Mouse (Mus musculus): ENCODE data around the gene Rbfox1. TPM values are rescaled to one million over a fixed set of nuclear protein-coding genes. Genes with fewer than 3 reads are reported as not detected.

Gene Rbfox1
- polyA plus RNA-seq, 1 experiment = 1.4 TPM

DNA sequence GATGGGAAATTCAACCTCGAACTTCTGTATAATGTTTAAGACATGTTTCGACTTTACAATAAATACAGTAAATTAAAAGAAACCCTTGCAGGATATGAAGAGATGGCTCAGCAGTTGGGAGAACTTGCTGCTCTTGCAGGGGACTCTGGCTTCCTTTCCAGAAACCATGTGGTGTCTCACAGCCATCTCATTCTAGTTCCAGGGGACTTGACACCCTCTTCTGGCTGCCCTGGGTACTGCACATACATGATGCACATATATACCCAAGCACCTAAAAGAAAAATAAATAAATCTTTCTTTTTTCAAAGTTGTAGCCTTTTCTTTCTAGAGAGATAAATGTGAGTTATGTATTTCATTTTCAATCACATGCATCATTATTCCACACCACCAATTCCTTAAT is 512.5 kb downstream of the Rbfox1 start:
- no peak overlapping the region for H3K27ac ChIP-seq (ENCODE audit: insufficient read depth, low read length)
- no peaks in the 10 kb centered on the region for H3K4me1 ChIP-seq (ENCODE audit: control insufficient read depth, insufficient read depth, low read length)
- TF ChIP-seq POLR2A (IDR thresholded peaks at IDR 0.05; ENCODE audit: low read depth, low read length) = no peak
- TF ChIP-seq CTCF (IDR thresholded peaks at IDR 0.05; ENCODE audit: borderline replicate concordance, insufficient read depth, low read length) = no peak
- no peak overlapping the region for H3K4me3 ChIP-seq (ENCODE audit: insufficient read depth, low read length)

DNA sequence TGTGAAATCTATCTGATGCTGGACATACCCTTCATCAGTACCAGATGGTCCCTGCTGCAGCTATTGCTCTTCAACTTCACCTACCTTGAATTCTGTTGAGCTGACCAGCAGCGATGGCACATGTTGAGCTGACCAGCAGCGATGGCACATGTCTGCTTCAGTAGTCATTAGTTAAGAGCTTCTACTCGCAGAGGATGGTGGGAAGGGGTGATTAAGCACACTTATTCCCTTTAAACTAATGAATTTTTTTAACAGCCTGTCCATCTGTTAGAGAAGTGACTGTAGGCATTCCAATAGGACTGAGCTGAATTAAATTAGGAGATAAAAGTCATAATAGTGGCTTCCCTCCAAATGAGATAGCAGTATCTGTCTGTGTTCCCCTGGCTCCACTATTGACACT is 517.7 kb downstream of the Rbfox1 start:
- H3K4me1 ChIP-seq (ENCODE audit: control insufficient read depth, insufficient read depth, low read length) = no peaks in the 10 kb centered on the region

DNA sequence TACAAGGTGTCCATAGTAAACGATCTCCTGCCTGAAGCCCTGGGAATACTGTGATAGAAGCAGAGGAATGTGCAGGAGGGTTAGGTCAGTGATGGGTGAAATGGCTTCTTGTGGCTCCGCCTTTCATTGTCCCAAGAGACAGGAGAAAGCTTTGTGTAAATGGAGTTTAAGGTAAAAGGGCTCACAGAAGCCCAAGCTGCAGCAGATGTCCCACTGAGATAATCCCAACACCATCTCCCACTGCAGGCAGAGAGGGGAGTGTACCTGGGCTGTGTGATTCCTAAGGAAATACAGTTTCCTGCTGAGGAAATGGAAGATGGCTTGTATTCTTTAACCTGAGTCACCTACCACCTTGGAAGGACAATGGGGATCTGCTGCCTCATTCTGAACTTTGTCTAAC is 529.7 kb downstream of the Rbfox1 start:
- TF ChIP-seq CTCF (IDR thresholded peaks at IDR 0.05; ENCODE audit: borderline replicate concordance, insufficient read depth, low read length) (no peak), POLR2A (IDR thresholded peaks at IDR 0.05; ENCODE audit: low read depth, low read length) (no peak)
- Histone ChIP-seq H3K4me3 (ENCODE audit: insufficient read depth, low read length) (no peak overlapping the region), H3K4me1 (ENCODE audit: control insufficient read depth, insufficient read depth, low read length) (no peaks in the 10 kb centered on the region), H3K27ac (ENCODE audit: insufficient read depth, low read length) (no peak overlapping the region)

More for the DNA sequence above, 517.7 kb downstream of the Rbfox1 start:
- TF ChIP-seq CTCF (IDR thresholded peaks at IDR 0.05; ENCODE audit: borderline replicate concordance, insufficient read depth, low read length) (no peak), POLR2A (IDR thresholded peaks at IDR 0.05; ENCODE audit: low read depth, low read length) (no peak)
- H3K27ac ChIP-seq (ENCODE audit: insufficient read depth, low read length) = no peak overlapping the region
- no peak overlapping the region for H3K4me3 ChIP-seq (ENCODE audit: insufficient read depth, low read length)

DNA sequence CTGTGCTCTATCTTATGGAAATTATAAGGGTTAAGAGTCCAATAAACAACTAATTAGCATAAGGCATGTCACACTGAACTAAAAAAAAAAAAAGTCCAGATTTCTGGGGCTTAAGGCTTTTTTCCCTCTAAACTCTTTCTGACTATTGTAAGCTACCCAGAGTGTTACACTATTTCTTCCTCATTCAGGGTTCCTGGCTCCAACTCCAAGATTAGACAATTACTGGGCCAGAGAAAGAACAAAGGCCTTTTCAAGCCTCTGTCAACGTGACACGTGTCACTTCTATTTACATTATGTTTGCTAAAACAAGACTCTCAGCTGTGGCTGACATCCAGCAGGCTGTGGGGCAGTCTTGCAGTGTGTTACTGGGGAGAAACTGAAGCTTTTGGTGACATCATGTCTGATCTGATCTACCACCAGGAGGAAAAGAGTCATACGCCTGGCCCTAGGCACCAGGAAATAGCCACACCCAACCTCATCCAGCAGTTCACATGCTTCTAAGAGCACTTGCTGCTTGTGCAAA is 536.5 kb downstream of the Rbfox1 start:
- Histone ChIP-seq H3K27ac (ENCODE audit: insufficient read depth, low read length) (no peak overlapping the region), H3K4me1 (ENCODE audit: control insufficient read depth, insufficient read depth, low read length) (no peaks in the 10 kb centered on the region)

DNA sequence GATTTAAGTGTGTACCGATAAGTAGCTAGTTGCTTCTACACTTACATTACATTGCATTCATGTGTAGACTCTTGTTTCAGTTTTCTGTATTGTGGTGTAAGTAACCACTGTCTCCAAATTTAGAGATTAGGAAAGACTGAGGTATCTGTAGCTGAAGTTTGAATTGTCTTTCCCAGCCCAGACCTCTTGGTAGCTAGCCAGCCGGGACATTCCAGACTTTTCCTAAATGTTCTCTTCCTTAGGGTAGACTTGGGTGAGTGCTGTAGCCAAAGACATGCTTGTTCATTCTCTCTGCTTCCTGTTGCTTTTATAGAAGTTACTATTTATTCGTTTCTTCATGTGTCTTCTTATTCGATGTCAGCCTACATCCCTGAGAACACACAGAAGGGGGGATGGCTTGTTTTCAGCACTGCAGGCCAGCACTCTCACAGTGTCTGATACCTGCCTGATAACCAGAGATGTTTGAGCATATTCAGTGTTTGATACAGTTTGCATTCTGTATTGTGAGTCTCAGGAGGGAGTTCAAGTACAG is 538.8 kb downstream of the Rbfox1 start:
- Histone ChIP-seq H3K4me3 (ENCODE audit: insufficient read depth, low read length) (no peak overlapping the region), H3K4me1 (ENCODE audit: control insufficient read depth, insufficient read depth, low read length) (no peaks in the 10 kb centered on the region), H3K27ac (ENCODE audit: insufficient read depth, low read length) (no peak overlapping the region)
- TF ChIP-seq CTCF (IDR thresholded peaks at IDR 0.05; ENCODE audit: borderline replicate concordance, insufficient read depth, low read length) (no peak), POLR2A (IDR thresholded peaks at IDR 0.05; ENCODE audit: low read depth, low read length) (no peak)

More for the DNA sequence above, 536.5 kb downstream of the Rbfox1 start:
- TF ChIP-seq POLR2A (IDR thresholded peaks at IDR 0.05; ENCODE audit: low read depth, low read length) = no peak
- no peak for TF ChIP-seq CTCF (IDR thresholded peaks at IDR 0.05; ENCODE audit: borderline replicate concordance, insufficient read depth, low read length)
- H3K4me3 ChIP-seq (ENCODE audit: insufficient read depth, low read length) = no peak overlapping the region

DNA sequence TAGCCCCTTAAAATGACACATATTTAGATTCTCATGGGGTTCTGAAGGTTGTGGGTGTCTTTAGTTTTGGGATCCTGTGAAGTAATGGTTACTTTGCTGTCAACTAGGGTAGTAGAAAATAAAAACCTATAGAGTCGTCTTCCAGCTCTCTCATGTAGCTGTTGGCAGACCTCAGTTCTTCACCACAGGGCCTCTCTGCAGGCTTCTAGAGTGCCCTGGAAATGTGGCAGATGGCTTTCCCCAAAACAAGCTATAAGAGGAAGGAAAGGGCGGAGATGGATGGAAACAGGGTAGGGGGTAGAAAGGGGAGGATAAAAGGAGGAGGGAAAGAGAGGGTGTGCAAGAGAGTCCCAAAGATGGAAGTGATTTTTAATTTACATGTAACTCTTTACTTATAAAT is 539.6 kb downstream of the Rbfox1 start:
- TF ChIP-seq POLR2A (IDR thresholded peaks at IDR 0.05; ENCODE audit: low read depth, low read length) = no peak
- TF ChIP-seq CTCF (IDR thresholded peaks at IDR 0.05; ENCODE audit: borderline replicate concordance, insufficient read depth, low read length) = no peak
- no peaks in the 10 kb centered on the region for H3K4me1 ChIP-seq (ENCODE audit: control insufficient read depth, insufficient read depth, low read length)
- H3K27ac ChIP-seq (ENCODE audit: insufficient read depth, low read length) = no peak overlapping the region
- H3K4me3 ChIP-seq (ENCODE audit: insufficient read depth, low read length) = no peak overlapping the region

DNA sequence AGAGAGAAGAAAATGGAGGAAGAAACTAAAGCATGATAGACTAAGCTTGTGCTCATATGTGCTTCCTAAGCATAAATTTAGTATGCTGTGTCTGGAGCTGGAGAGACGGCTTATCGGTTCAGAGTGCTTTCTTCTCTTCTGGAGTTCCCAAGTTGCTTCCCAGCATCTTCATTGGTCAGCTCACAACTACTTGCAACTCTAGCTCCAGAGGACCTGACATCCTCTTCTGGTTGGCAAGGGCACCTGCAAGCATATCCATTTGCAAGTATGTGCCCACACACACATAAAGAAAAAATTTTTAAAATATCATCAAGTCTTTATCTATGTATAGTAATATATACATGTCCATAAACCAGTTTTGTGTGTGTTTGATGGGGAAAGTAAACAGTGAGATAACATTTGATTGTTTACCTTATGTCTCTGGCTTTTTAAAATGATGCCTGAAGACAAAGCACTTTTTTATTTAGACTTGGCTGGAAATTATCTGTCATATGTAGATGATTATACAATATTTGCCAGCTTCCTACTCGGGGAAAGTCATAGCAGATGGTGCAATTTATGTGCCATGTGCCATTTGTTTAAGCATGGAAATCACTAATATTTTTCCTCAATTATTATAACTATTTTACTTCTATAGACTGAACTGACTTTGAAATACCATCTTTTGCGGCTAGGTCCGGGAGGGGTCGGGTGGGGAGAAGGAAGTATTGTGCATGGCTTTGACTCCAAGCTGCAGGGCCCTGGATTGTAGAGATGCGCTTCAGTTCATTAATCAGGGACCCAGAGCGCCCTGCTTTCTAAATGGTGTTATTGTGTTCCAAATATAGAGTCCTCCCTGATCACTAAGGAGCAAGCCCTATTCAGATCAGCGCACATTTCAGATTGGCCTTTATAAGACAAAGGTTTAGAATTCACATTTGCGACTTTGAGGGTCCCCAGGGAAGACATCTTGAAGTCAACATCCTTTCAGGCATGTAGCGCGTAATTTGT is 542.4 kb downstream of the Rbfox1 start:
- Histone ChIP-seq H3K4me3 (ENCODE audit: insufficient read depth, low read length) (no peak overlapping the region), H3K4me1 (ENCODE audit: control insufficient read depth, insufficient read depth, low read length) (no peaks in the 10 kb centered on the region), H3K27ac (ENCODE audit: insufficient read depth, low read length) (no peak overlapping the region)
- TF ChIP-seq CTCF (IDR thresholded peaks at IDR 0.05; ENCODE audit: borderline replicate concordance, insufficient read depth, low read length) = no peak
- TF ChIP-seq POLR2A (IDR thresholded peaks at IDR 0.05; ENCODE audit: low read depth, low read length) = no peak

DNA sequence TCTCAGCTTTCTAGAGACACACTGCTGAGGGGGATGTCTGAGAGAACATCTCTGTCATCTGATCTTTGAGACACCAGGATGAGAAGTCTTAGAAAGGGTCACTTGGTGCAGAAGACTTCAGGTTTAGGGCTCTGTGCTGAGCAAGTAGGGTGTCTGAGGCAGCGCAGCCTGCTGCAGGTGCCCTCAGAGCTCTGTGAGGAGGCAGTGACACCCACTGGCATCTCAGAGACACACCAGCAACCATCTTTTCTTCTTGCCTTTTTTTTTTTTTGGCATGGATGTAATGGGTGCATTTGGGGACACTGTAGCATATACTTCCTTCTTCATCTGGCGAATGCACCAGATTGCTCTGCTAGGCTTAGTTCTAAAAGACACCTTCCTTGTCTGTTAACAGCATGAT is 545.8 kb downstream of the Rbfox1 start:
- no peak for TF ChIP-seq POLR2A (IDR thresholded peaks at IDR 0.05; ENCODE audit: low read depth, low read length)
- TF ChIP-seq CTCF (IDR thresholded peaks at IDR 0.05; ENCODE audit: borderline replicate concordance, insufficient read depth, low read length) = no peak
- Histone ChIP-seq H3K4me3 (ENCODE audit: insufficient read depth, low read length) (no peak overlapping the region), H3K27ac (ENCODE audit: insufficient read depth, low read length) (no peak overlapping the region), H3K4me1 (ENCODE audit: control insufficient read depth, insufficient read depth, low read length) (no peaks in the 10 kb centered on the region)

DNA sequence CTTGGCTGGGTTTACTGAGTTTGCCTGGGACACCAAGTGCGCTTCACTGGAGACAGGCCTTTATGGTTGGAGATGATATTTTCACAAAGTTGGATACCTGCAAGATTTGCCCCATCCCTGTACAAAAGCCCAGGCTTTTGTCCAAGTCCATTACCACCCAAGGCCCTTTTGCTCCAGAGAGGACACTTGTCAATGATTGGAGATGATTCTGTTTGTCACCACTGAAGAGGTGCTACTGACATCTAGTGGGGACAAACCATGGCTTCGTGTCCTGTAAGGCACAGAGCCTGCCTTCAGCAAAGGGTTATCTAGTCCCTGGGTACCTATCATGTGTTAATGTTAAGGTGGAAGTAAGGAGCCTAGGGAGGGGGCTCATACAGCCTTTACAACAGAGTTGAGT is 551.3 kb downstream of the Rbfox1 start:
- Histone ChIP-seq H3K4me3 (ENCODE audit: insufficient read depth, low read length) (no peak overlapping the region), H3K4me1 (ENCODE audit: control insufficient read depth, insufficient read depth, low read length) (no peaks in the 10 kb centered on the region), H3K27ac (ENCODE audit: insufficient read depth, low read length) (no peak overlapping the region)
- no peak for TF ChIP-seq POLR2A (IDR thresholded peaks at IDR 0.05; ENCODE audit: low read depth, low read length)
- no peak; the same call in 1 of the 2 replicates for TF ChIP-seq CTCF (IDR thresholded peaks at IDR 0.05; ENCODE audit: borderline replicate concordance, insufficient read depth, low read length)

DNA sequence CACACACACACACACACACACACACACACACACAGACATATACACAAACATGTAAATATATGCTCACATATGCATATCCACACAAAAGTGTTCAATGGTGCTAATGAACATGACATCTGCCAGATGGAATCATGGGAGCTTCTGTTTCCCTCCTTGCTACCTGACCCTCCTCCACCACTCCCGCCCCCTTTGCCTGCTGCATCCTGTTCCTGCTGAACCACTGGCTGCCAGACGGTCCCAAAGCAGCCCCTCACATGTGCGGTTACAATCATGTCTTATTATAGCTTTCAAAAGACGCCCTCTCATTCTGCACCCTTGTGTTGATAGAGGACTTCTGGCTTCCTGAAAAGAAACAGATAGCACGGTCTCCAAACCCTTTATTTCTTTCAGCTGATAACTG is 563.1 kb downstream of the Rbfox1 start:
- H3K4me1 ChIP-seq (ENCODE audit: control insufficient read depth, insufficient read depth, low read length) = peaks cover 7% of the 10 kb centered on the region
- H3K27ac ChIP-seq (ENCODE audit: insufficient read depth, low read length) = no peak overlapping the region
- TF ChIP-seq CTCF (IDR thresholded peaks at IDR 0.05; ENCODE audit: borderline replicate concordance, insufficient read depth, low read length) (no peak), POLR2A (IDR thresholded peaks at IDR 0.05; ENCODE audit: low read depth, low read length) (no peak)
- H3K4me3 ChIP-seq (ENCODE audit: insufficient read depth, low read length) = no peak overlapping the region
